Mouse (Mus musculus) induced T-regulatory cell, adult 2 months (primary cell): Measurements from ENCODE around the gene Fzd1.
A peak's percentile ranks its signal among the peaks of the same experiment; 100 is the strongest.

Experiments used
- DNase-seq: peaks from one replicate; pipeline ENCODE4 v3.0.0-alpha.2; 2012; ENCODE audit warnings: low read depth

Gene Fzd1

DNA sequence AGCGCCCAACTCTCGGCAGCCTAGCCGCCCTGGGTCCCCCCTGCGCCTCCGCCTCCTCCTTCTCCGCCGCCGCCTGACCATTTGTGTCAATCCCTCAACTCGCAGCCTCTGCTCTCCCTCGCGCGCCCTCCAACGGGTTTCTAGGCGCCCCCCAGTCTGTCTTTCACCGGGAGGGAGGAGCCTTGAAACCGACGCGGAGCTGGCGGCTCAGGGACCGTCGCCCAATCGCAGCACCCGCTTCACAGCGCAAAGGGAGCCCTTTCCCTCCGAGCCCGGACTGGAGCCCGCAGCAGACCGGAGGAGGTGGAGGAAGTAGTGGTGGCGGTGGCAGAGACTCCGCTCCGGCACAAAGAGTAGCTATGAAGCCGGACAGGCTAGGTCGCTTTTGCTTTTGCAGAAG lies at the start of gene Fzd1:
Gene Fzd1, minus strand, starts transcription at position 134 of the 400 bp plus-strand sequence.
- no peak for DNase-seq

DNA sequence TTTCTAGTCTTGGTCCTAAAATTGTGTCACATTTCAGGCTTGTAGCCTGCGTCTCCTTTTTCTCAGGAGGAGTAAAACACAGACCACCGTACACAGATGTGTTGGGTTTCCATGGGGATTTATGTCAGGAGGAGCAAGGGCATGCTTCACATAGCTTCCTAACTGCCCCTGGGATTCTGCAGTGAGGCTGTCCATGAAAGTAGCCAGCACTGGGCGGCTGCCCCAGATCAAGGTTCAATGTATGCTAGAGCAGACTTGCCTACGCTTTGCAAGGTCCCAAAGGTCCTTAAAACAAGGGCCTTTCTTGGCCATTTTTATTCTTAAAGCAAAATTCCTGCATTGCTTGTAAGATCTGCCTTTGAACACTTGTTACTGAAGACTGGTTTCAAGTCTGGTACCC lies 47.4 kb upstream of the Fzd1 start:
- DNase-seq, result no peak

GRCm38 (mm10) chr5:4803708-4804107 lies 45.9 kb upstream of the Fzd1 start:
- no peak for DNase-seq

DNA sequence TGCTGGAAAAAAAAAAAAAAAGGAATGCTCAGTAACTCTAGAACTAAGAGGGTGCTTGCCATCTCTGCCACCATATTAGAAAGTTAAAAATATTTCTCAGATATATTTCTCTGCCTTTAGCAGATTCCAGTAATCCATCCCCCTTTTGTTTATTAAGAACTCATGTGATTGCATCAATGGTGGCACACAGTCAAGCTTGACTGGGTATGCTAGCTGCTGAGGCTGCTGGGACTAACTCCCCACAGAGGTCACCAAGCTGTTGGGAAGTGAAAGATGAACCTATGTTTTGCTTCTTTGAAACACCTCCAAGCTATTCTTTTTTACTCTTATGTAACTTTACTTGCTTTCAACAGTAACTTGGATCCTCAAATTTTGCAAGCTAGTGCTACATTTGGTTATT lies 44.1 kb upstream of the Fzd1 start:
- DNase-seq, result no peak

GRCm38 (mm10) chr5:4801096-4801850 lies 43.4 kb upstream of the Fzd1 start:
- DNase-seq, result no peak

DNA sequence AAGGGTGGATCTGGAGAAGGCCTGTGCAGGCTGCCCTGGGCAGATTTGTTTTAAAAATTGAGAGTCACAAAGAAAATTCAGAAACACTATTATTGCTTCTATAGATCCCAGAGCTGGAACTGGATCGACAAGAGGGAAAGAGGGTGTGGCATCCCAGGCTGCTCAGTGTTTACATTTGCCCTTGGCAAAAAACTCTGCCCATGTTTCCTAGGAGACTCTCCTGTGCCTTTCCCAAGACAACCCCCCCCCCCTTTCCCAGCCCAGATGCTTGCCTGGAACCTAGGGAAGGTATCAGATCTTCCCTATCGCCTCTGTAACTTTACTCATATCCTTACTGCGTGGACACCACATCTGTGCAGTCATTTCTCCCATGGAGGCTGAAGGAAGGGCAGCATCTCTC lies 33.4 kb upstream of the Fzd1 start:
- no peak for DNase-seq

GRCm38 (mm10) chr5:4790265-4790664 lies 32.4 kb upstream of the Fzd1 start:
- DNase-seq, result no peak

- DNase-seq, result no peak
Observed at GRCm38 (mm10) chr5:4788484-4788883, 30.6 kb upstream of the Fzd1 start.

- DNase-seq, result no peak
Observed at GRCm38 (mm10) chr5:4786816-4787215, 29.0 kb upstream of the Fzd1 start.

DNA sequence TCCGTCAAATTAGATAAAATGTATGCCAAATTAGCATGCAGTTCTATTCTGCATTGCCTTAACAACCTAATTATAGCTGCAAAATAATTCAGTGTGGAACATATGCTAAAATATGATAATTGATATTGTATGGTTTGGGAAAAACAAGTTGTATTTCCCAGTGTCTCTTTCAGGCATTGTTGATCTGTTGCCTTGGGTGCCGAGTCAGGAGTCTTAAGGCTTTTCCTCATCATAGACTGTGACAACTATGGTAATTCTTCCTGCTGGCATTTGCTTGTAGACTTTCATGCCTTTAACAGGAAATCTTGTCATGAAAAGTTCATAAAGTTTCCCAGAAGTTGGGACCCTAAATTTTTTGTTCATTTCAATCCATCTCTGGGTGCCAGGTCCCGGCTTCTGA lies 20.4 kb upstream of the Fzd1 start:
- no peak for DNase-seq

DNA sequence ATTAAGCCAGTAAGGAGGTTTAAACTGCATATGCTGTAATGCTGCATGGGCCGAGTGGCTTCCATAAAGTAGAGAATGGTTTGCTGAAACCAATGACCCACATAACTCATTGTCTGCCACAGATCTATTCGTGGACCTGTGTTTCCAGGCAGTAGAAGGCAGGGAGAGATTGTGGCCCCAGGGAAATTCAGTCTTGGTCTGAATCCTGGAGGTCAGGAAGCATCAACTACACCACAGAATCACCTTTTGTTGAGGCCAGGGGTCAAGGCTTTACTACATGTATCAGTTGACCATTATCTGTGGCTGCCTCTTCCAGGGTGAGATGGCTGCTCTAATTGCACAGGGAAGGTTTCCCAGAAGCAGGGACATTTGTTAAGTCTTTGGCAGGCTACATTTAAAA lies 18.7 kb upstream of the Fzd1 start:
- DNase-seq, result no peak

GRCm38 (mm10) chr5:4773090-4773772 lies 15.4 kb upstream of the Fzd1 start:
- DNase-seq, result no peak

- DNase-seq, result no peak
Observed at GRCm38 (mm10) chr5:4770609-4771008, 12.8 kb upstream of the Fzd1 start.

GRCm38 (mm10) chr5:4767896-4768295 lies 10.1 kb upstream of the Fzd1 start:
- no peak for DNase-seq

GRCm38 (mm10) chr5:4766719-4767118 lies 8.9 kb upstream of the Fzd1 start:
- DNase-seq, result no peak

- DNase-seq, result no peak
Observed at GRCm38 (mm10) chr5:4761891-4762290, 4.1 kb upstream of the Fzd1 start.

DNA sequence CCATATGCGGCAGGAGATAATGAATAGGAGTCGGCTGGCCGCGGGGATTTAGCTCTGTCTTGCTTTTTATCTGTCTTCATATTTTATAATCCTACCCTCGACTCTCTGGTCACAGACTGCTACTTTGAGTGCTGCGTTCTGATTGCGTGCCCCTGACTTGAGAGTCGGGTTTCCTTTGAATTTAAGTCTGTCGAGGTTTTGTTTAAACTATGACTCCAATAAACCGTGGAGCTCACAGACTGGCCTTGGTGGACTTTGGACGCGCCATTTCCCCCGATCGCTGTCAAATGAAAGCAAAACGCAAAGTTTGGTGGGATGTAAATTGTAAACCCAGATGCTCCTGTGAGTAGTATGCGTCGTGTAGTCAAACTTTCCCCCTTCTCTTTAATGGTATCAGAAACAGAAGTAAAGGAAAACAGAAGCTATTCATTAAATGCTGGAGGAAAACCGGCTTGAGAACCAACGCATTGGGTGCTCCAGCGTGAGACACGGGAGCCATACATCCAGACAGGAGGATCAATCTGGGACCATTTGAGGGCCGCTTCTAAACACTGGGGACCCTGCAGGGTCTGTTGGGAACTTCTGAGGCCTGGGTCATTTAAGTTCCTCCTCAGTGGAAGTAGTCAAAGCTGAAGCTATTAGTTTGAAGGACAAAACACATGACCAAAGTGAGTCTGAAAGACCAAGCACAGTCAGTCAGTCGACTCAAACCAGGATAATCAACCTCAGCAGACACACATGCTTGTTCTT lies 671 bp upstream of the Fzd1 start:
- no peak for DNase-seq

GRCm38 (mm10) chr5:4756871-4757711 lies 744 bp downstream of the Fzd1 start:
- DNase-seq, result peak; percentile 2

GRCm38 (mm10) chr5:4756001-4756681 lies 1.7 kb downstream of the Fzd1 start:
- no peak for DNase-seq

DNA sequence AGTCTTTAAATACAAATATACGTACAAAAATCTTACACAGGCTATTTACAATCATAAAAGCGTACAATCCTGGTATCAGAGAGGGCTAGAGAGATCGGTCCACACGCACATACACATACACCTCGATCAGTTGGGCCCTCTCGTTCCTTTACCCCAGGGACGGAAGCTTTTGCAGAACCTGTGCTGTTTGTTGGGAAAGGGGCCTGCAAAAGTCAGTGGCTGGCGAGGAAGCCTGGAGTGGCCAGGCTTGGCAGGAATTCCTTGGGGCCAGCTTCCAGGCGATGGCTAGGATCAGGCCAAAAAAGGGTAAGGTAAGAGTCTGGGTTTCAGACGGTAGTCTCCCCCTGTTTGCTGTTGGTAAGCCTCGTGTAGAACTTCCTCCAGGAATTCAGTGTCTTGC lies 2.5 kb downstream of the Fzd1 start:
- DNase-seq, result no peak

- no peak for DNase-seq
Observed at GRCm38 (mm10) chr5:4754701-4755281, 3.0 kb downstream of the Fzd1 start.
